Mouse (Mus musculus): ENCODE measurements around the gene Sar1a.

The Sar1a gene

GRCm38 (mm10) chr10:61680015-61680913 lies at the start of gene Sar1a:
Sar1a (plus strand) TSS chr10:61680299.
- peak; percentile 99 to 100 for DNase-seq (ENCODE audit: inconsistent age in 2 of 2, low spot score in 1 of 2)

- no peak for DNase-seq (ENCODE audit: inconsistent age in 2 of 2, low spot score in 1 of 2)
Measured at GRCm38 (mm10) chr10:61632445-61632844, 47.7 kb upstream of the Sar1a start.

- DNase-seq (ENCODE audit: inconsistent age in 2 of 2, low spot score in 1 of 2): no peak
Measured at GRCm38 (mm10) chr10:61637055-61637454, 43.0 kb upstream of the Sar1a start.

DNA sequence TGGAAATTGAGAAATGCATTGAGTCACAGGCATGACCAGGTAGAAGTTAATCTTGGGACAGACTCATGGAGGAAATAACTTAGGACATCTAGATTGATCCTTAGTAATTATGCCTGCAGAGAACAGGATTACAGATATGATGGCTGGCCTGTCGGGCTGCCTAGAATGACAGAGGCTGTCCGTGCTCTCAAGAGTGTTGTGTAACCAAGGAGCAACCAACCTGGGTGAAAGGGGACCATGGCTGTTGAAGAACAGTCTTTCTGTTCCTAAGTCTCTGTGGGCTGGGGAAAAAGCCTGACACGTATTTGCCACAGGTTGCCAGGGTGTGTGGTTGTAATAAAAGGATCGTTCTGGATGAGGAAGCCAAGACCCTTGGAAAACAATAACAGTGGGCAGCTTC lies 39.7 kb upstream of the Sar1a start:
- no peak for DNase-seq (ENCODE audit: inconsistent age in 2 of 2, low spot score in 1 of 2)

GRCm38 (mm10) chr10:61646557-61646956 lies 33.5 kb upstream of the Sar1a start:
- no peak for DNase-seq (ENCODE audit: inconsistent age in 2 of 2, low spot score in 1 of 2)

- peak; percentile 89 to 95 for DNase-seq (ENCODE audit: inconsistent age in 2 of 2, low spot score in 1 of 2)
Measured at GRCm38 (mm10) chr10:61647790-61648736, 32.0 kb upstream of the Sar1a start, which contains the start of gene Ppa1. Ppa1 (plus strand) TSS chr10:61648552.

DNA sequence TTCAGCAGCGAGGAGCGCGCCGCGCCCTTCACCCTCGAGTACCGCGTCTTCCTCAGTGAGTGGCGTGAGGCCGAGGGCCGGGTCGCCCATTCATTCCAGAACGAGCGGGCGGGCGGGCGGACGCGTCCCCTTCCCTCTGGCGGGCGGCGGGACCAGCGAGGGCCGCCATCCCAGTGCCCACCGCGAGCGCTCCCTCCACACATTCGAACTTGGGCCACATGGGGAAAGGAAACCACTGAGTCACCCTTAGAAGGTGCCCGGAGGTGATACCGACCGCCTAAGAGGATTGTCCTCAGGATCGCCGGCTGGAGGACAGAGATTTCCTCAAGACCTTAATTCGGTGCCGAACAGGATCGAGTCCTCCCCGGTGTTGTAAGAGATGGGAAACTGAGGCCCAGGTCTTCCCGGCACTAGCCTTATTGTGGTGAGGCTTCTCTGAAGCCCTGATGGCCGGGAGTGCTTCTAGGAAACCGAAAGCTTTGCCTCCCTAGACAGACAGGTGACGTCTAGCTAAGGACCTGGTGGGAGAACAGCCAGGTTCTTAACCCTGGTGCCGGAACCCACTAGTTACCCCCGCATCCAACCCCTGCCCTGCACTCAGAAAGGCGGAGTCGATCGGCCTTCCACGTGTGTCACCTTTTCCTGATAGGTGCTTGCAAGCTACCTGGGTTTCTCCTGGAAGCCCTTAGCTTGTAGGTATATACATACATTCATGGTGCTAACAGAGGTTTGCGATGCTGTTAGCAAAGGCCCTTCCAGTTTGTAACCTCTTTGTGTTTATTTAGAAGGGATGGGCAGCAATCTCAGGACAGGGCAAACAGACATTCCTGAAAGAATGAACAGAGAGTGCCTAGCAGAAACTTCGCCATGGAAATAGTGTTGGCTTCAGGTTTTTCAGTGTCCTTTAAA lies 31.1 kb upstream of the Sar1a start:
- peak in 1 of 2 experiments; percentile 15 for DNase-seq (ENCODE audit: inconsistent age in 2 of 2, low spot score in 1 of 2)

DNA sequence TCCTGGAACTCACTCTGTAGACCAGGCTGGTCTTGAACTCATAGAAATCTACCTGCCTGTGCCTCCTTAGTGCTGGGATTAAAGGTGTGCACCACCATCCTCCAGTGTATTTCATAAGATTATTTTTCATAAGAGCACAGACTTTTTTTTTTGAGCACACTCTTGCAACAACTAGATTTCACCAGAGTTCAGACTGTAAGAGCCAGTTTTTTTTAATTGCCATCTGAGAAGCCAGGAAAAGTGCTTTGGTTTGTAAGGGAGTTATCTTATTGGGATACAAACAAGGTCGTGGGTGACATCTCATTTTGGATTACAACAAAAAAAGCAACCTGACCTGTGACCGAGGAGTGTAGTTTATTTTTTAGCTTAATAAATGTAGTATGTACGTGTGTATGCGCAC lies 26.0 kb upstream of the Sar1a start:
- no peak for DNase-seq (ENCODE audit: inconsistent age in 2 of 2, low spot score in 1 of 2)

DNA sequence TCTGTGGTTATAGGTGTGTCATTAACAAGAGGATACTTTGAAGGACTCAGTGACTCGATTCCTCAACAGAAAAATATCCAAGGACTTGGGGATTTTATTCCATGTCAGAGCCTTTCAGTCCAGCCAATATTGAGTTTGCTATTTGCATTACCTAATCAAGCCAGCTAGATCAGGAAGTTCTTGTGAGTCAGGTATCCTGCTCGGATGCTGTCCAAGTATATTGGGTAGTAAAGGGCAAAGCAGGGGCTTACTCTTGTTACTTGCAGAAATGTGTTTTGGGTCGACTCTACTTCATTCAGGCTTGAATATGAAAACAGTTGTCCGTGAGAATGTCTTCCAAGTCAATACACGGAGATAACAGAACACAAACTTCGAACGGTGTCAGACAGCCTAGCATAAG lies 25.4 kb upstream of the Sar1a start:
- no peak for DNase-seq (ENCODE audit: inconsistent age in 2 of 2, low spot score in 1 of 2)

DNA sequence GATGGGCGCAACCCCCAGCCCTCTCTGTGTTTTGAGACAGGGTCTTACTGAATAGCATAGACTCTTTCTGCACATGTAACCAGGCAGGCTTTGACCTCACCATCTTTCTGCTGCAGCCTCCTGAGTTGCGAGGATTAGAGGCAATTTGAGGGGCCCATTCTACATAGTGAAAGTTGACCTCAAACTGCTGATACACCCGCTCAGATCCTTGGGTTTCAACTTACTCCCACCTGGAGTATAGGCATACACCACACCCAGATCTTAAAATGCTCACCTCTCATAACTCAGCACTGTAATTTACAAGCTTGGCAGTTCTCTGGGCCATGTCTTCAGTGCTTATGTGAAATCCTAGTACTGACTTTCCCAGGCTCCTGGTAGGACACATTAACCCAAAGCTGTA lies 24.9 kb upstream of the Sar1a start:
- DNase-seq (ENCODE audit: inconsistent age in 2 of 2, low spot score in 1 of 2): no peak

- DNase-seq (ENCODE audit: inconsistent age in 2 of 2, low spot score in 1 of 2): peak in 1 of 2 experiments; percentile 49
Measured at GRCm38 (mm10) chr10:61656928-61657882, 22.9 kb upstream of the Sar1a start.

GRCm38 (mm10) chr10:61657985-61658384 lies 22.1 kb upstream of the Sar1a start:
- peak in 1 of 2 experiments; percentile 76 for DNase-seq (ENCODE audit: inconsistent age in 2 of 2, low spot score in 1 of 2)

- DNase-seq (ENCODE audit: inconsistent age in 2 of 2, low spot score in 1 of 2): peak; percentile 27 to 67
Measured at GRCm38 (mm10) chr10:61661887-61662286, 18.2 kb upstream of the Sar1a start.

DNA sequence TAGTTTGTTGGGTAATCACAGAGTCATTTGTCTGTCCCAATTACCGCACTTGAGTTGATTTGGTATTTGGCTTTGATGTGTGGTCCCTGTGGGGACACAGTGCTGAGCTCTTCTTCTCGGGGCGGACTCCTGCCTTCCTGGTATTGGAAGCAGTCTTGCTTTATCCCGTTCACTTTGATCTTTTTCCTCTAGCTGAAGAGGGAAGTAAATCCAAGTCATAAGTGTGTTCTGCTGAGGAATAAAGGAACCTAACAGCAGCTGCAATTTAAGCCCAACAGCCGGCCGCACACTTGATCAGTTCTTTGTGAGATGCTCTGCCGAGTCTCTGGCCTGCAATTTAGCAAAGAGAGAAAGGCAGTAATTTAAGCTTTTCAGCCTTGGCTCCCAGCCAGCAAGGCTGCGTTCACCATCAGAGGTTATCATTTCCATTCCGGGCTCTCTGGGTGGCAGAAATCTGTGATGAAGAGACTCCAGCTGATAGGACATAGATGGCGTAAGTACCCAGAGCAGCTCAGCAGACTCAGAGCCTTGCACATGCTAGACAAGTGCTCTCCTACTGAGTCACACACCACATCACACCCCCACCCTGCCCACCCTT lies 17.6 kb upstream of the Sar1a start:
- DNase-seq (ENCODE audit: inconsistent age in 2 of 2, low spot score in 1 of 2): peak; percentile 38 to 83

DNA sequence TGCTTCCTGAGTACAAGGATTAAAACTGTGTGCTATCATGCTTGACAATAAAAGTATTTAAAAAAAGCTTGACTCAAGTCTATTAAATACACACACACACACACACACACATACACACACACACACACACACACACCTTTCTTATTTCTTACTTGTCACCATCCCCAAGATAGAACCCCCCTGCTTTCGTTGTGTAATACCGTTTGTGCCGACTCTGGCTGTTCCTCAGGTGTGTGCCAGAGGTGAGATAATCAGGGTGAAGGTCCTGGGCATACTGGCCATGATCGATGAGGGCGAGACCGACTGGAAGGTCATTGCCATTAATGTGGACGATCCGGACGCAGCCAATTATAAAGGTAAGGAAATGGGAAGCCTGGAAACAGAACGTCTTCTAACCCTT lies 15.0 kb upstream of the Sar1a start:
- DNase-seq (ENCODE audit: inconsistent age in 2 of 2, low spot score in 1 of 2): no peak

- DNase-seq (ENCODE audit: inconsistent age in 2 of 2, low spot score in 1 of 2): no peak
Measured at GRCm38 (mm10) chr10:61665651-61666050, 14.4 kb upstream of the Sar1a start.

DNA sequence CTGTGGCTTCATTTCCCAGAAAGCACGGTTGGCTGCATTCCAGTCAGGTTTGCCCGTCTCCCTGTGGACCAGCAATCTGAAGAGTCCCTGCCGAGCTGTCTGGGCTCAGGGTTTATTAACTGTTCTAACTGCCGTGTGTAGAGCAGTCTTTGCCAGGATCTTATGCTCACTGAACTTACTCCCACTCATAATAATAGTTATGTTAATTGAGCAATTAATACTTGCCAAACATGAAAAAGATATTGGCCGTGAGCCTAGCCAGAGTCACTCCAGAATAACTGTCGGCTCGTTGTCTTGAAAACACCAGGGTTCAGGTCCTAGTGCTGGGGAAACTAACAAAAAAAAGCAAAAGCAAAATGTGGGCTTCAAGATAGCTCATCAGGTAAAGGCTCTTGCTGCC lies 10.8 kb upstream of the Sar1a start:
- no peak for DNase-seq (ENCODE audit: inconsistent age in 2 of 2, low spot score in 1 of 2)

DNA sequence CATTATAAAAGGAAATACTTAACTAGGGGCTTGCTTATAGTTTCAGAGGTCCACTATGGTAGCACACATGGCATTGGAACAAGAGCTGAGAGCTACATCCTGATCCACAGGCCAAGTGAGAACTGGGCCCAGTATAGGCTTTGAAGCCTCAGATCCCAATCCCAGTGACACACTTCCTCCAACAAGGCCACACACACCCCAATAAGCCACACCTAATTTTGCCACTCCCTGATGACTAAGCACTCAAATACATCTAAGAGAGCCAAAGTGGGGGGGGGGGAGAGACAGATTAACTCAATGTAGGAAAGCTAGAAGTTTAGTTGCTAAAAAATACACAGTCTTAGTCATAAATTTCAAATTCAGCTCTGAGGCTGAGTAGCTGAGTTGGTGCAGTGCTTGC lies 10.2 kb upstream of the Sar1a start:
- DNase-seq (ENCODE audit: inconsistent age in 2 of 2, low spot score in 1 of 2): peak in 1 of 2 experiments; percentile 54

GRCm38 (mm10) chr10:61670758-61671157 lies 9.3 kb upstream of the Sar1a start:
- DNase-seq (ENCODE audit: inconsistent age in 2 of 2, low spot score in 1 of 2): no peak

All from adrenal gland, adult (tissue).